13 mouse cellular contexts compared by ENCODE assay signal in genomic region chr13:109209413-109209812, GRCm38 (mm10).
A peak's percentile ranks its signal among the peaks of the same experiment; 100 is the strongest.
DNase-seq lines count a peak whose midpoint lies in the region; ATAC-seq lines count a peak whose summit lies in the region.
"Had no signal": no experiment of that assay in that cellular context is flagged by ENCODE, and none has a peak within 500 bp of the region (broad histone marks: within the 10 kb centered on the region; RNA-seq: fewer than 3 reads in every experiment).

No protein-coding gene starts in this region.

- H3K9ac ChIP-seq in heart, embryonic 11.5 days (ENCODE audit: low read depth, low read length) = no peak overlapping the region

- H3K27me3 ChIP-seq in heart, embryonic 11.5 days (ENCODE audit: control insufficient read depth, insufficient read depth, low read length) = peaks cover 3% of the 10 kb centered on the region; the same call in 1 of the 2 replicates

- H3K4me2 ChIP-seq in heart, embryonic 11.5 days = no peak overlapping the region

- H3K36me3 ChIP-seq in heart, embryonic 11.5 days (ENCODE audit: control insufficient read depth, insufficient read depth, low read length) = no peaks in the 10 kb centered on the region
- H3K36me3 ChIP-seq: forebrain, embryonic 10.5 days had no signal

- no peak overlapping the region for H3K4me3 ChIP-seq in heart, embryonic 11.5 days (ENCODE audit: low read depth, low read length)
- H3K4me3 ChIP-seq: forebrain, embryonic 10.5 days; left cerebral cortex, adult 2 months had no signal

- no peaks in the 10 kb centered on the region for H3K9me3 ChIP-seq in heart, embryonic 11.5 days (replicated peaks; ENCODE audit: control insufficient read depth, low read length)
- H3K9me3 ChIP-seq: forebrain, embryonic 10.5 days had no signal

- peak; percentile 94 for DNase-seq in heart, adult 11 months
- peak; percentile 51 for DNase-seq in CD4-positive helper T cell, adult 2 months (ENCODE audit: low read depth, low spot score)
- DNase-seq in heart, postnatal 10 days = peak; percentile 22 to 29
- peak; percentile 65 to 73 for DNase-seq in lung, postnatal 4 days
- DNase-seq in layer of hippocampus, postnatal 36 days = no peak
- DNase-seq in gastrocnemius, postnatal 14 days = no peak
- DNase-seq in cerebellum, adult 11 months = no peak
- DNase-seq: cerebellum, adult 9-11 months; liver; right cerebral cortex, postnatal 25 days had no signal

- ATAC-seq in heart, embryonic 11.5 days (replicated peaks; ENCODE audit: insufficient number of reproducible peaks, low FRiP score, low TSS enrichment) = no peak

- peaks cover 3% of the 10 kb centered on the region; the same call in 1 of the 2 replicates for H3K4me1 ChIP-seq in heart, embryonic 11.5 days (ENCODE audit: control insufficient read depth, insufficient read depth, low read length)

- WGBS in heart, embryonic 11.5 days (ENCODE audit: insufficient replicate concordance) = 63% methylated on average over 6 of the region's 6 CpGs

- intact Hi-C loops in heart, postnatal 10 days (cut with DNase I) = no loop called here
- intact Hi-C loops in gastrocnemius, postnatal 14 days (cut with DNase I; ENCODE audit: low total_unique reads) = no loop called here

- no peak overlapping the region for H3K27ac ChIP-seq in heart, embryonic 11.5 days (ENCODE audit: low read depth, low read length)
- H3K27ac ChIP-seq: forebrain, embryonic 10.5 days; left cerebral cortex, adult 2 months had no signal

Comparison
In these comparisons a context has a peak if more than half of its experiments do, and no peak if none do; other contexts are left out.
1. DNase-seq: peak in heart, adult 11 months (single experiment), CD4-positive helper T cell, adult 2 months (single experiment), heart, postnatal 10 days (2 of 2) and lung, postnatal 4 days (2 of 2); none in layer of hippocampus, postnatal 36 days (0 of 2), gastrocnemius, postnatal 14 days (single experiment) and cerebellum, adult 11 months (single experiment).